Mouse (Mus musculus) retina, embryonic 14.5 days (tissue): ENCODE measurements around the gene Olfr281.

ENCODE experiments used
- DNase-seq: peaks from one replicate; pipeline ENCODE4 v3.0.0-alpha.2; 2015; ENCODE audit warnings: low spot score

The Olfr281 gene

DNA sequence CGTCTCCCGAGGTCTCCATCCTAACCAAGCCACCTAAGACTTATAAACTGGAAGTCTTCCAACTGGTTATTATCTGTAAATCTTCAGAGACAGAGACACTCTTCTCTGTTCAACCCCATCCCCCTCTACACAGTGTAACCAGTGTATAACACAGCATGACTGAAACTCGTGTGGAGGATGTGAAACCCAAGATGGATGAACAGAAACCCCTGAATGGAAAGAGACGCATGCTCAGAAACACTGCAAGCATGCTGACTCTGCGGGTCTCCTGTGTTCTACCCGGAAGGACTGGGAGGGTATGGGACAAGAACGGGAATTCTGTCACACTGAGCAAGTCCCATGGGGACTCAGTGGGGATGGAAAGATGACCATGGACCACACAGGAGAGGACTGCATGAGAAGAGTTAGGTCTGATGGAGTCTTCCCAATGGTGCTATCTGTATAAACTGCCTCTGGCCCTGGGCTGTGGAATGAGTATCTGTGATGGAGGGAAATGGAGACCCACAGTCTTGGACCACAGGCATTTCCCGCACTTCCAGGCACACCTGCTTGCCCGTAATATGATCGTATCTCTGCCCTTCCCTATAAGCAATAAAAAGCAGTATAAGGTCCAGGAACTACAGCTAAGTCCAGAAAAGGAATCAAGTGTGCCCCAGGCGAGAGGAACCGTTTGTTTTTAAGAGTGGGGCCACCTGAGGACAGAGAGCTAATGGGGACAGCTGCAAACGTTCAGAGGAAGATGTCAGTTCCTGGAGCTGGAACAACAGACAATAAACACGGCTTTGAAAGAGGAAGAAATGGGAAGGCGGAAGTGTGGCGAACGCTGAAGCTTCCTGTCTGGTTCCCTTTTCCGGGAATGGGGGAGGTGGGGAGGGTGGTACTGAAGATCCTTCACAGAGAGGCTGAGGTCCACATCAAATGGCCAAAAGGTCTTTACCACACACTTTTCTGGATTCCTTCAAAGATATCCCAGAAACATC, 31.8 kb downstream of the Olfr281 start:
- no peak for DNase-seq

DNA sequence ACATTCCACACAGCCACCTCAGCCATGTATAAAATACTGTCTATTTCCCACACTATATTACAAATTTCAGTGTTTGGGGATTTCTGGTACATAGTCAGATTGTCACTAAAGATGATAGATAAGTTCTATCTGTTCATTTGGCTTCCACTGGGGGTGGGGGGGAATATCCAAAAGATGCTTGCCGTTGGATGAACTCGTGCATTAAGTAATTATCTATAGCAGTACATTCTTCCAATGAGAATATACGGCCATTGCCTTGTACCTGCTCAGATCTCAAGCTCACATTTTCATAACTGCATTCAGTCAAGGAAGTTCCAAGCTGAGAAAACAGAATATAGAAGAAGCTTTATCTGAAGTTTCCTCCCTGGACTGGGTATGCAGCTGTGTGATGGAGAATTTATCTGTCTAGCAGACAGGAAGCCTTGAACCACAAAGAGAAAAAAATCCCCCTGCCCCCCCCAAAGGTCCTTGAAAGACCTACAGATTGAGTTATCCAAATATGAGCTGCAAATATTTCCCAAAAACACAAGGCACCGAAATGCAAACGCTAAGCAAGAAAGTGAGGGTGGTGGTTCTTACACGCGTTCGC, 34.1 kb downstream of the Olfr281 start:
- no peak for DNase-seq

DNA sequence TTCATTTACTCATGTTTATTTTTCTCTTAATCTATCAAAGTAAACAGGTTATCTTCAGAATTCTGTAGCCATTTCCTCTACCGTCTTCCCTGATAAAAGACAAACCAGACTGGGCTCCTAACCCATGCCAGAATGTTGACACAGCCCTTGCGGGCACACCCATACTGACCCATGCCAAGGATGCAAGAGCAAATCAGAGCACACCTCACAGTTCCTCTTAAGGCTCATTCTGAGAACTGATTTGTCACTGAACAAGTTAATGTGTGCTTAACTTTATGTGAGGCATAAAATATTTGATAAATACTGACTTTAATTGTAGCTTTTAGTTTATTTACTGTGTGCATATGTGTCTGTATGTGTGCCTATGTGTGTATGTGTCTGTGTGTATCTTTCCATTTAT, 38.9 kb downstream of the Olfr281 start:
- no peak for DNase-seq

DNA sequence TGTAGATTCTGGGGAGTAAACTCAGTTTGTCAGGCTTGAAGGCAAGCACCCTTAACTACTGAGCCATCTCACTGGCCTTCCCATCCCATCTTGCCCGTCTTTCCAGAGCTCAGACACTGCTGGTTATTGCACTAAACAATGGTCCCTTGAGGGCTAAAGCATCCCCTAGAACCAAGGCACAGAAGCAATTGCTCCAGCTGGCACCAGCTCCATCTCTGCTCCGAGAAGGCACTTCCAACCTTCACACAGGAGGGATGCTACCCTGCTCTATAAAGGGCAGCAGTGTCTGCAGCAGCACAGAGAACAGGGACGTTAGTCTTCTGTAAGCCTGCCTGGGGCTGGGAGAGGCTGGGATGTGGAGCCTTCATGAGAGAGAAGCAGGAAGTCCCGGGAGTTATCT, 39.7 kb downstream of the Olfr281 start, which contains the start of gene Olfr279:
Gene Olfr279, plus strand, starts transcription at position 301 of the 400 bp plus-strand sequence.
- no peak for DNase-seq

DNA sequence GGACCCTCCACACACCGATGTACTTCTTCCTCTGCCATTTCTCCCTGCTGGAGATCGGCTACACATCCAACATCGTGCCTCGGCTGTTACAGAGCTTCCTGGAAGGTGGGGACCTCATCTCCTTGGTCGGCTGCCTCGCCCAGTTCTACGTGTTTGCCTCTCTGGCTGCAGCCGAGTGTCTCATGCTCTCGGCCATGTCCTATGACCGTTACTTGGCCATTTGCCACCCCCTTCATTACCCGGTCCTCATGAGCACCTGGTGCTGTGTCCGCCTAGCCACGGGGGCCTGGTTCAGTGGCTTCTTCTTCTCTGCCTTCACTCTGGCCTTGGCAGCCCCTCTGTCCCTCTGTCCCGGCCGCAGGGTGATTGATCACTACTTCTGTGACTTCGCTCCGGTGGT, 45.2 kb downstream of the Olfr281 start:
- no peak for DNase-seq

DNA sequence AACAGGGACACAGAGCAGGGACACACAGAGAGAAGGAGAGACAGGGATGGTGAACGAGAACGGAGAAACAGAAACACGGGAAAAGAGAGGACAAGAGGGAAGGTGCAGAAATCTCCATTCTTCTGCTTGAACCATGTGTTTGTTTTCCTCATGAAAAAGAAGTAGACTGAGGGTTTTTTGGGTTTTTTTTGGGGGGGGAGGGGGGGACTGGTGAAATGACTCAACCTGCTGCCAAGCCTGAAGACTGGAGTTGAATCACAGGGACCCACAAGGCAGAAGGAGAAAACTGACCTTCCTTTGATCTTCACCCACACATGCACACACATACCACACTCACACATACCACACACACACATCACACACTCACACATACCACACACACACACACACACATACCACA, 50.9 kb downstream of the Olfr281 start:
- DNase-seq, result no peak

DNA sequence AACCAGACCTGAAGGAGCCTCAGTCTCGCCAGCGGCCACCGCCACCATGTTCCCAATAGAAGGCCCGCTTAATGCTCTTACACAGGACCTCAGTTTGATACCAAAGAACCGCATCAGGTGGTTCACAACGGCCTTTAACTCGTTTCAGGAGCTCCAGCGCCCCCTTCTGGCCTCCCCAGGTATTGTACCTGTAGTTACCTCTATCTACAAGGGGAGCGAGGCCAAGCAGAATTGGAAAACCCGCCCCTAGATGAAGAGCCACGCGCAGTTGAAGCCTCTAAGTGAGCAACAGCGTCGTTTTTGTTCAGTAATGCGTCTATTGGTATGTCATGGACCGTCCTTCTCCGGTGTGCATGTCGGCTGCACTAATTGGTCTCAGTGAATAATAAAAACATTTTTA, 52.1 kb downstream of the Olfr281 start:
- DNase-seq, result peak; percentile 79

DNA sequence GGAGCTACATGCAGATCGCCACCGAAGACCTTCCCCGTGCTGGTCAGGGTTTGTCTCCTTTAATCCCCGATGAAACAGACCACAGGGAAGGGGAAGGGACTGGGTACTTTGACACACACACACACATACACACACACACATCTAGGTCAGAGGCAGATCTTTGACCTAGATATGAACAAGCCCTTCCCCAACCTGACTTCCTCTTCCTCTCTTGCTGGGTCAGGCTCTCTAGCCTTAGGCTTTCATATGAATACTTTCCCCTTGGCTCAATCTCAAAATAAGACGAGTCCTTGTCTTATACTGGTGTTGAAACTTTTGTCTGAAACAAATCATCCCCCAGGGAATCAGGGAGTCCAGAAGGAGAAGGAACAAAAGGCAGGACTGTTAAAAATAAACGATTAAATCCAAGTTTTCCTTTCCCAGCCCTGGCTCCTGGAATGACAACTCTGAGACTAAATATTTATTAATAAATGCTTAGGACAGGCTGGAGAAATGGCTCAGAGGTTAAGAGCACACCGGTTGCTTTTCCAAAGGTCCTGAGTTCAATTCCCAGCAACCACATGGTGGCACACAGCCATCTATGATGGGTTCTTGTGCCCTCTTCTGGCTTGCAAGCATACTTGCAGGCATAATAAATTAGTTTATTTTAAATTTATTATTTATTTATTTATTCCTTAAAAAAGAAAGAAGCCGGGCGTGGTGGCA, 54.0 kb downstream of the Olfr281 start:
- DNase-seq, result no peak

DNA sequence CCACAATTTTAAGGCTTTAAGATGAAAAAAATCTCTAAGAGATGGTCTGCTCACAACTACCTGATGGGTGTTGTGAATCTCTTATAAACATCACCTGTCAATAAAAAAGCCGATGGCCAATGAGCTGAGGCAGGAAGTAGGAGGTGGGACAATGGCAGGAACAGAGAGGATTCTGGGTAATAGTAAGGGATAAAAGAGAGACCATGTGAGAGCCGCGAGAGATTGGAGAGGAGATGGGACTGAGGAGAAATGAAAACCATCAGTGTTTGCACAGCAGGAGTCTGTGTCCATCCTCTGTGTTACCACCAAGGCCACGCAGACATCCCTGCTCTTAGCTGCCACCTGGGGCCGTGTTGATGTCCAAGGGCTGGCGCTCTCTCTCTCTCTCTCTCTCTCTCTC, 54.9 kb downstream of the Olfr281 start:
- no peak for DNase-seq

DNA sequence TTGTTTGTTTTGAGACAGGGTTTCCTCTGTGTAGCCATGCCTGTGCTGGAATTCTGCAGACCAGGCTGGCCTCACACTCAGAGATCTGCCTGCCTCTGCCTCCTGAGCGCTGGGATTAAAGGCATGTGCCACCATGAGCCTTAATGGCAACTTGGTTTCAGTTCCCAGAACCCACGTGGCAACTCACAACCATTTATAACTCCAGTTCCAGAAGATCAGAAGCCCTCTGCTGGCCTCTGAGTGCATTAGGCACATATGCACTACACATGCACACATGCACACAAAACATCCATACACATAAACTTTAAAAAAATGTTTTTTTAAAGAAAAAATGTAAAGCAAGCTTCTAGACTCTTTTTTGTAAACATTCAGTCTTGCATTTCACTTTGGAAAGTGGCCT, 57.0 kb downstream of the Olfr281 start:
- DNase-seq, result no peak
